Mouse (Mus musculus) ovary, postnatal 10 days (tissue): ENCODE data around the gene Tex14.
"Not testable (repeated sequence)": the region's sequence is repeated elsewhere in the genome, so short reads cannot be mapped to it uniquely, and the experiment has no call there.

Experiments
- DNase-seq: peaks from one replicate; pipeline ENCODE4 v3.0.0; 2022; ENCODE audit warnings: low spot score

The Tex14 gene

GRCm38 (mm10) chr11:87426450-87427250, 21.8 kb downstream of the Tex14 start:
- DNase-seq, result peak; percentile 63

GRCm38 (mm10) chr11:87427273-87428050, 22.6 kb downstream of the Tex14 start:
- no peak for DNase-seq

- DNase-seq, result no peak
These were observed 23.3 kb downstream of the Tex14 start for GRCm38 (mm10) chr11:87428051-87428673.

DNA sequence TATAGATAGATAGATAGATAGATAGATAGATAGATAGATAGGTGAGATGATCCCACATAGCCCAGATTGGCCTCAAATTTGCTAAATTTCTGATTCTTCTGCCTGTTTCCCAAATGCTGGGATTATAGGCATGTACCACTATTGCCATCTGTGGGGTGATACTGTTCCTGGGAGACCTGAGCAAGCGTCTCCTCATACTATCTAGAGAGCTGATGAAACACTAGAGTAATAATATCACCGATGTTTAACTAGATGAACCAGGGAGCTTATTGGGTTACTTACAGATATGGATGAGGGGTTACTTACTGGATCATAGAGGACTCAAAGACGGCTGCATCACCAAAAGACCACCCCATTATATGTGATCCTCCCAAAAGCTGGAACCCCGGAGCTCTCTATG, 24.5 kb downstream of the Tex14 start:
- no peak for DNase-seq

GRCm38 (mm10) chr11:87430374-87430773, 25.5 kb downstream of the Tex14 start:
- no peak for DNase-seq

DNA sequence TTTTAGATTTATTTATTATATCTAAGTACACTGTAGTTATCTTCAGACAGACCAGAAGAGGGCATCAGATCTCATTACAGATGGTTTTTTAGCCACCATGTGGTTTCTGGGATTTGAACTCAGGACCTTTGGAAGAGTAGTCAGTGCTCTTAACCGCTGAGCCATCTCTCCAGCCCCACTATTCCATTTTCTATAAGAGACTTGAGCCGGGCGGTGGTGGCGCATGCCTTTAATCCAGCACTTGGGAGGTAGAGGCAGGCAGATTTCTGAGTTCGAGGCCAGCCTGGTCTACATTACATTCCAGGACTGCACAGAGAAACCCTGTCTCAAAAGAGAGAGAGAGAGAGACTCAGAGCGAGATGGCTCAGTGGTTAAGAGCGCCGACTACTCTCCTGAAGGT, 26.9 kb downstream of the Tex14 start:
- not testable (repeated sequence) for DNase-seq

DNA sequence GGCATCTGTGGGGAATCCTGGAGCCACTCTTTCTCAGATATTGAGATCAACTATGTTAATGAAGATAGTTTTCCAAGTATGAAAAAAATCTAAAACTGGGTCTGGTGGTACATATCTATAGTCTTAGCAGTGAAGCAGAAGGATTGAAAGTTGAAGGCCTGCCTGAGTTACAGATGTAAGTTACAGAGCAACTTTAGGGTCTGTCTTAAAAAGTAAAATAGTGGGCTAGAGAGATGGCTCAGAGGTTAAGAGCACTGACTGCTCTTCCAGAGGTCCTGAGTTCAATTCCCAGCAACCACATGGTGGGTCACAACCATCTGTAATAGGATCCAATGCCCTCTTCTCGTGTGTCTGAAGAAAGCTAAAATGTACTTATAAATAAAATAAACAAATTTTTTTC, 27.6 kb downstream of the Tex14 start:
- DNase-seq, result no peak

GRCm38 (mm10) chr11:87432933-87433669, 28.2 kb downstream of the Tex14 start:
- DNase-seq, result no peak

DNA sequence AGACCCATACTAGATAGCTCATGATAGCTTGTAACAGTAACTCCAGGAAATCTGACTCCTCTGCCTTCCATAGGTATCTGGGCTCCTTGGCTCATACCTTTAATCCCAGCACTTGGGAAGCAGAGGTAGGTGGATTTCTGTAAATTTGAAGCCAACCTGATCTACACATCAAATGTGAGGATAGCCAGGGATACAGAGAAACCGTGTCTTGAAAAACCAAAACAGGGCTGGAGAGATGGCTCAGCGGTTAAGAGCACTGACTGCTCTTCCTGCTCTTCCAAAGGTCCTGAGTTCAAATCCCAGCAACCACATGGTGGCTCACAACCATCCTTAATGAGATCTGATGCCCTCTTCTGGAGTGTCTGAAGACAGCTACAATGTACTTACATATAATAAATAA, 30.2 kb downstream of the Tex14 start:
- not testable (repeated sequence) for DNase-seq

DNA sequence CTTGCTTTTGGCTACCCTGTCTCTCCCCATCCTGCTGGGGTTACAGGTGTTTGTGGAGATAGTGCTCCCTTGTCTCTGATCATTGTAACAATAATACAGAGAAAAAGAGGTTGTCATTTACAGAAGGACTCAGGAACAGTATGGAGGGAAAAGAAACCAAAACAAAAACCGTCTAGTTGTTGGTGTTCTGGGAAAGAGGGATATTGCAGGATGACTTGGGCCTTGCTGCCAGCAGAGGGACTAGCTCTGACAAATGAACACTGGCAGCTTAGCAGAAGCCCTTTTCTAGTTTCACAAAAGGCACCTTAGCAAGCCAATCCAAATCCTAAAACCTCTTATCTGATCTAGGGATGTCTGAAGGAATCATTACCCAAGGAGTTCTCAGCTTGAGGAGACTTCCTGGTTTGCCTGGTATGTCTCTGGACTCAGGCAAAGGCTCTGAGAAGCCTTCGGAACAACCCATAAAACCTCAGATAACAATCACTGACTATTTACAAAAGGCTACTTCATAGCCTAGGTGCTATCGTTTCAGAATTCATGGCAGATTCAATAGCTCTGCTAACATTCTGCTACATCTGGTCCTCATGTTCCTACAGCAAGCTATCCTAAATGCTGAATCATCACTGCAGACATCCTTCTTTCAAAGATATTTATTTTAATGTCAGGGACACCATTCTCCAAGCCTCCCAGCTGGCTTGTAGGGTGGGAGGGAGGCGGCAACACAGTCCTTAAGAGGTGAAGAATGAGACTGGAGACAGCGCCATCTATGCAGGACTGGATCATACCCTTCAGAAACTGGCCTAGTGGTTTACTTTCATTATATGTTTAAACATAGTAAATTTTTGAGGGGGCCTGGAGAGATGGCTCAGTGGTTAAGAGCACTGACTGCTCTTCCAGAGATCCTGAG, 31.7 kb downstream of the Tex14 start:
- DNase-seq, result no peak

DNA sequence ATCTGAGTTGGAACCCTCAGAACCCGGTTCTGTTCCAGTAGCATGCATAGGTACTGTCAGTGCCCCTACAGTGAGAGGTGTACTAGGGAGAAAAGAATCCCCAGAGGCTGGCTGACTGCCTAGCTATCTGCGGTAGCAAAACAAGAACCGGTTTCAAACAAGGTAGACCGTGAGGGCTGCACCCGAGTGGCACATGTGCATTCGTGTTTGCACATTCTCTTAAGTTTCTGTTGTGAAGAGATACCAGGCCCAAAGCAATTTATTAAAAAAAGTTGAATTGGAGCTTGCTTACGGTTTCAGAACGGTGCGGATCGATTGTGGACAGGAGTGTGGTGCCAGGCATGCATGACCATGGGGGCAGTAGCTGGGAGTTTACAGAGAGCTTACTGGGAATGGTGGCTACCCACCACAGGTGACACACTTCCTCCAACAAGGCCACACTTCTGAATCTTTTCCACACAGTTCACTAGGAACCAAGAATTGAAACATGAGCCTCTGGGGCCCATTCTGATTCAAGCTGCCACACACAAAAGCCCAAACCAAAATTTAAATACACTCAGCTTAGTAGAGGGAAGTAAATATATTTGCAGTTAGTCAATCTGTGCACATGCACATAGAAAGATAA, 35.0 kb downstream of the Tex14 start:
- DNase-seq, result no peak

GRCm38 (mm10) chr11:87442643-87443372, 37.9 kb downstream of the Tex14 start:
- DNase-seq, result peak; percentile 52

DNA sequence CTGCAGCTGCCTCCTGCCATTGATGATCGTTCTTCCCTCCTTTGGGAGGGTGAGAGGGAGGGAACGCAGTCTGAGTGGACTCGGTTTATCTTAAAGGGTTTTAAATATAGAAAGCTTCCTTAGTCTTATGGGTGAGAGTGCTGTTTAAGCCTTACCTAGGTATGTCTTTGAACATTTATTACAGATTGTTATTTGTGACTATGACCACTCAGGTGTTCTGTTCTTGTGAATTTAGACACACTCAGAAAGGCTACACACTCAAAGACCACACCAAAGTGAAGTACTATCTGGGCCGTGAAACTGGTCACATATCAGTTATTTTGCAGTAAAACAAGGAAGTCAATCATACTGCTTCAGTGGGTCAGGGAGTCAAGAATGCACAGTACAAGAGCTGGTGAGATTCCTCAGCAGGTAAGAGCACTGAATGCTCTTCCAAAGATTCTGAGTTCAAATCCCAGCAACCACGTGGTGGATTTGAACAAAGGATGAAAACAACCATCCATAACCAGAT, 38.6 kb downstream of the Tex14 start:
- no peak for DNase-seq

DNA sequence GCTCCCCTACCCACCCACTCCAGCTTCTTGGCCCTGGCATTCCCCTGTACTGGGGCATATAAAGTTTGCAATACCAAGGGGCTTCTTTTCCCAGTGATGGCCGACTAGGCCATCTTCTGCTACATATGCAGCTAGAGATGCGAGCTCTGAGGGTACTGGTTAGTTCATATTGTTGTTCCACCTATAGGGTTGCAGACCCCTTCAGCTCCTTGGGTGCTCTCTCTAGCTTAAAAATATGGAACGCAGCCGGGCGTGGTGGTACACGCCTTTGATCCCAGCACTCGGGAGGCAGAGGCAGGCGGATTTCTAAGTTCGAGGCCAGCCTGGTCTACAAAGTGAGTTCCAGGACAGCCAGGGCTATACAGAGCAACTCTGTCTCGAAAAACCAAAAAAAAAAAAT, 39.2 kb downstream of the Tex14 start:
- DNase-seq, result not testable (repeated sequence)

- DNase-seq, result no peak
These were observed 40.0 kb downstream of the Tex14 start for GRCm38 (mm10) chr11:87444735-87445428.

DNA sequence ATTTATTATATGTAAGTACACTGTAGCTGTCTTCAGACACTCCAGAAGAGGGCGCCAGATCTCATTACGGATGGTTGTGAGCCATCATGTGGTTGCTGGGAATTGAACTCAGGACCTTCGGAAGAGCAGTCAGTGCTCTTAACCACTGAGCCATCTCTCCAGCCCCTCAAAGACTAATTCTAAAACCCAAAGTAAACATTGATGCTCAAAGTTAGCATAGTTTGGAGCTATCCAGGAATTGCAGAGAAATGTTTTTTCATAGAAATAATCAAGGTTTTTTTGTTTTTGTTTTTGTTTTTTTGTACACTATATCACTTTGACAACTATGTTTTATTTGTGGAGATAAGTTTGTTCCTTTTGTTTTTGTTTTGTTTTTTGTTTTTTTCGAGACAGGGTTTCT, 40.7 kb downstream of the Tex14 start:
- not testable (repeated sequence) for DNase-seq

GRCm38 (mm10) chr11:87446159-87446558, 41.3 kb downstream of the Tex14 start:
- no peak for DNase-seq

DNA sequence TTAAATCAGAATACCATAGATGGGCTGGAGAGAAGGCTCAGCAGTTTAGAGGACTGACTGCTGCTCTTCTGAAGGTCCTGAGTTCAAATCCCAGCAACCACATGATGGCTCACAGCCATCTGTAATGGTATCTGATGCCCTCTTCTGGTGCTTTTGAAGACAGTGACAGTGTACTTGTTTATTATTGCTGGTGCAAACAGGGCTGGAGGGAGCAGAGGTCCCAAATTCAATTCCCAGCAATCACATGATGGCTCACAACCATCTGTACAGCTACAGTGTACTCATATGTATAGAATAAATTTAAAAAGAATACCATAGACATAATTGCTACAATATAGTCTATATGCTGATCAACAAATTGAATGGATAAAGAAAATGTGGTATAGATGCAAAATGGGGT, 42.6 kb downstream of the Tex14 start:
- DNase-seq, result no peak

GRCm38 (mm10) chr11:87448081-87448475, 43.2 kb downstream of the Tex14 start:
- peak; percentile 82 for DNase-seq
